Mouse (Mus musculus) myocyte (in vitro differentiated cells): Measurements from ENCODE around the gene Ric1.

Experiments used
- CEBPB ChIP-seq: IDR thresholded peaks from 2 replicates; pipeline ENCODE4 v1.6.1; 2011; ENCODE audit warnings: mild to moderate bottlenecking, moderate library complexity; ENCODE audit not compliant: poor library complexity, insufficient read depth, severe bottlenecking
- MAX ChIP-seq: IDR thresholded peaks from one replicate; pipeline ENCODE4 v1.6.1; 2011; ENCODE audit warnings: low read depth, mild to moderate bottlenecking, control low read depth
- MYOD1 ChIP-seq, 3 experiments: IDR thresholded peaks; one replicate each; pipeline ENCODE4 v1.6.1; 2011; ENCODE audit warnings: control low read depth in 2 of 3, low read depth in 2 of 3, mild to moderate bottlenecking in 2 of 3, moderate library complexity in 1 of 3; ENCODE audit not compliant: insufficient read length in 2 of 3, control insufficient read depth in 1 of 3
- MYOG ChIP-seq, 3 experiments: IDR thresholded peaks; one replicate each; pipeline ENCODE4 v1.6.1; 2011; ENCODE audit warnings: control low read depth in 2 of 3, low read depth in 2 of 3, mild to moderate bottlenecking in 2 of 3; ENCODE audit not compliant: insufficient read length in 2 of 3, control insufficient read depth in 1 of 3, insufficient read depth in 1 of 3
- POLR2A ChIP-seq: IDR thresholded peaks from one replicate; pipeline ENCODE4 v1.6.1; 2011; ENCODE audit warnings: low read depth, mild to moderate bottlenecking, control low read depth, moderate library complexity; ENCODE audit not compliant: insufficient read length
- SRF ChIP-seq: IDR thresholded peaks from one replicate; pipeline ENCODE4 v1.6.1; 2011; ENCODE audit warnings: low read depth; ENCODE audit not compliant: control insufficient read depth, insufficient read length
- TCF12 ChIP-seq: IDR thresholded peaks from one replicate; pipeline ENCODE4 v1.6.1; 2011; ENCODE audit warnings: mild to moderate bottlenecking, control low read depth; ENCODE audit not compliant: poor library complexity, insufficient read depth, severe bottlenecking
- USF1 ChIP-seq: IDR thresholded peaks from one replicate; pipeline ENCODE4 v1.6.1; 2011; ENCODE audit warnings: low read depth, mild to moderate bottlenecking, control low read depth, moderate library complexity

DNA sequence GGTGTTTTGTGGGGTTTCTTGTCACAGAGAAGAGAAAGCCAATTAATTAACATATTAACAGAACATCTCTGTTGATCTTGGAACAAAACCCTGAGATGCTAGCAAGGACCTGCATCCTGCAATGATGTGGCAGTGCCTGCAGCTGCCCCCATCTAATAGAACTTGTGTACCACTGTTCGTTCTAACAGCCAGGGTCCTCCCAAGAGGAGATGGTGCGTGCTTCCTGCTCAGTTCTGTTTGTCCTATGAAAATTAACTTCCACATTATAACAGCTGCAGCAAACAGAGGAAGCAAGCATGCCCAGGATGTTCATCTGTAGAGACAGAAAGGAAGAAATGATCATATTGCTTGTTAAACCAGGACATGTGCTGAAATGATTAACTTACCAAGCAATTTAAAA, 37.5 kb upstream of the Ric1 start:
- no peak for TF ChIP-seq MAX
- no peak for TF ChIP-seq CEBPB
- TF ChIP-seq TCF12: no peak
- TF ChIP-seq POLR2A: no peak
- no peak for TF ChIP-seq USF1
- TF ChIP-seq MYOD1 (IDR thresholded peaks at IDR 0.05; ENCODE audit: control insufficient read depth in 1 of 3, insufficient read length in 2 of 3, low read depth in 2 of 3): no peak
- TF ChIP-seq SRF: no peak
- no peak for TF ChIP-seq MYOG (IDR thresholded peaks at IDR 0.05; ENCODE audit: control insufficient read depth in 1 of 3, insufficient read depth in 1 of 3, insufficient read length in 2 of 3, low read depth in 2 of 3)
